Mouse (Mus musculus) heart, adult 2 months (tissue): ENCODE results near the gene Rab7b.

Source experiments
- CTCF ChIP-seq: fragments of 200-600 bp; IDR thresholded peaks from 2 replicates; pipeline ENCODE4 v1.8.1; 2022; ENCODE audit warnings: antibody characterized with exemption, mild to moderate bottlenecking, moderate library complexity
- POLR2A ChIP-seq: fragments of 200-500 bp; IDR thresholded peaks from 2 replicates; pipeline ENCODE4 v1.6.1; 2011; ENCODE audit warnings: mild to moderate bottlenecking, low read depth, low read length, control low read depth; ENCODE audit not compliant: insufficient read depth

- TF ChIP-seq POLR2A, result no peak
- no peak for TF ChIP-seq CTCF
Observed at GRCm38 (mm10) chr1:131641565-131641964, 46.9 kb upstream of the Rab7b start.
